Mouse (Mus musculus) spleen, postnatal 14 days (tissue): ENCODE results near the gene Dnttip1.

ENCODE experiments used
- DNase-seq, 2 experiments: peaks; one replicate each; pipeline ENCODE4 v3.0.0; 2021 to 2022; ENCODE audit warnings: low spot score in 2 of 2

Dnttip1 gene

GRCm38 (mm10) chr2:164804533-164805331, 58.9 kb downstream of the Dnttip1 start, which contains the start of the genes Acot8 and Zswim3:
Acot8 (minus strand) TSS chr2:164804882.
Zswim3 (plus strand) TSS chr2:164805098.
- DNase-seq = peak; percentile 98

GRCm38 (mm10) chr2:164805332-164805718, 59.5 kb downstream of the Dnttip1 start:
- DNase-seq = no peak

DNA sequence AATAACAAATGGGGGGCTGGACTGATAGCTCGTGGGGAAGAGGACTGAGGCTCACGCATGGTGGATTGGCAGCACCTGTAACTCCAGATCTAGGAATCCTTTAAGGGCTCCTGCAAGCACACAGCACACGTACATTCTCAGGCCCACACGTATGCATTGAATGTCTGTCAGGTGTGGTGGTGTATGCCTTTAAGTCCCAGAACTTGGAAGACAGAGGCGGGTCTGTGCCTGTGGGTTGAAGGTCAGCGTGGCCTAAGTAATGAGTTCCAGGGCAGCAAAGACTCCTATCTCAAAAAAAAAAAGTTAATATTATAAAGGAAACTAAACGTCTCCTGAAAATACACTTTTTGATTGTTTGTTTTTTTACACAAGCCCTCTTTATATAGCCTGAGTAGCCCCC, 60.8 kb downstream of the Dnttip1 start:
- DNase-seq = no peak

DNA sequence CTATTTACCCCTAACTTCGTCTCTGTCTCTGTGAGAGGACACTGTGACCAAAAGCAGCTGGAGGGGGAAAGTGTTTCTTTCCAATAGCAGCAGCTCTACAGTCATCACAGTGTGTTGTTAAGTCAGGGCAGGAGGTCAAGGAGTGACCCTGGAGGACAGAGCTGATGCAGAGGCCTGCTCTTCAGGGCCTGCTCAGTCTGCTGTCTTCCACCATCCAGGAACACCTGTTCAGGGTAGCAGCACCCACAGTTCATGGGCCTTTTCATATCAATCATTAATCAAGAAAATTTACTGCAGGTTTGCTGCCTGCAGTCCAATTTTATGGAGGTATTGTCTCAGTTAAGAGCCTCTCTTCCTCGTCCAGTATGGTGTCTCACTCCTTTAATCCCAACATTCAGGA, 67.8 kb downstream of the Dnttip1 start:
- DNase-seq = no peak

- no peak for DNase-seq
Measured at GRCm38 (mm10) chr2:164815348-164815747, 69.6 kb downstream of the Dnttip1 start.

DNA sequence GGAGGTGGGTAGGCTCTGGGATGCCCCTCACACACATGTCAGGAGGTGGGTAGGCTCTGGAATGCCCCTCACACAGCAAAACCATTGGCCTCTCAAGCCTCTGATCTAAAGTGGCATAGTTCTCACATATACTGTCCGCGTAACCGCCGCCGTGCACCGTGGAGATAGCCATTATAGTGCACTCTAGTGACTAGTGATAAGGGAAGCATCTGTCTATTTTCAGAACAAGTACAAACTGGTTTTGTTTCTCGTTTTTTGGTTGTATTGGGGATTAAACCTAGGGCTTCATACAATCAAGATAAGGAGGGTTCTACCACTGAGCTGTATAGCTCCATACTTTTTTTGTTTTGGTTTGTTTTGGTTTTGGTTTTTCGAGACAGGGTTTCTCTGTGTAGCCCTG, 70.0 kb downstream of the Dnttip1 start:
- no peak for DNase-seq

DNA sequence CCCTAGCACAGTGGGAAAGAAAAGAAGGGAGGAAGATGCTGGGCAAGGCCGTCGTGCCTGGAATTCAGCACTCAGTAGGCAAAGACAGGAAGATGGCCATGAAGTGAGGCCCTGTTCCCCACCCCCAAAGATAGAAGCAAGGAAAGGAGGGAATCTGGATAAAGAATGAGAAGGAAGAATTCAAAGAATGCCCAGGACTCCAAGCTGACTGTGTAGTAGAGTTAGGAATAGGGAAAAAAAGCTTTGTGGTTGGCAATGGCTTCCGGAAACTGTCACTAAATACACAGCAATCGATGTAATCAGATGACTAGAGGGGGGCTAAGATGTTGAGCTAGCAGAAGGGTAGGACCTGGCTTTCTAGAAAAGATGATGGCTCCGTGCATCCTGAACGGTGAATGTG, 71.4 kb downstream of the Dnttip1 start:
- no peak for DNase-seq

GRCm38 (mm10) chr2:164817703-164818102, 71.9 kb downstream of the Dnttip1 start:
- DNase-seq = no peak
